Mouse (Mus musculus) liver, embryonic 14.5 days (tissue): ENCODE measurements around the gene Myh7. TPM values are rescaled to one million over a fixed set of nuclear protein-coding genes. Genes with fewer than 3 reads are reported as not detected.

Experiments used
- ATAC-seq: fragments of 200-750 bp; cut with Nextera tagmentation; 2 replicates; pipeline ENCODE4 v1.8.0; 2017; ENCODE audit warnings: moderate number of reproducible peaks, mild to moderate bottlenecking, moderate library complexity; ENCODE audit not compliant: insufficient read depth
- DNase-seq, 3 experiments: peaks; one replicate each; pipeline ENCODE4 v3.0.0-alpha.2; 2012 to 2013; ENCODE audit warnings: low read depth in 3 of 3, low spot score in 3 of 3
- H3K27ac ChIP-seq: fragments of 300-500 bp; sonication (generic); 2 replicates; pipeline ENCODE4 v1.5.1; 2014; ENCODE audit warnings: moderate library complexity, mild to moderate bottlenecking, control low read depth, inconsistent platforms
- H3K27me3 ChIP-seq: fragments of 300-500 bp; sonication (generic); 2 replicates; pipeline ENCODE4 v1.6.1; 2014; ENCODE audit warnings: mild to moderate bottlenecking, low read length, moderate library complexity; ENCODE audit not compliant: control insufficient read depth, insufficient read depth
- H3K36me3 ChIP-seq: fragments of 300-500 bp; sonication (generic); replicated peaks from 2 replicates; pipeline ENCODE4 v1.6.1; 2014; ENCODE audit warnings: low read depth; ENCODE audit not compliant: control insufficient read depth, insufficient read depth
- H3K4me1 ChIP-seq, 2 experiments: fragments of 200-500 bp in 1 of 2; fragments of 300-500 bp in 1 of 2; sonication (generic) in 1 of 2; replicated peaks; 2 replicates each; pipeline ENCODE4 v1.6.1; 2012 to 2014; ENCODE audit warnings: antibody characterized with exemption in 1 of 2, inconsistent platforms in 1 of 2, low read length in 1 of 2; ENCODE audit not compliant: control insufficient read depth in 2 of 2, insufficient read depth in 2 of 2
- H3K4me2 ChIP-seq: fragments of 300-500 bp; sonication (generic); 2 replicates; pipeline ENCODE4 v1.6.1; 2014; ENCODE audit warnings: low read depth, mild to moderate bottlenecking, control low read depth, moderate library complexity
- H3K4me3 ChIP-seq, 2 experiments: fragments of 200-500 bp in 1 of 2; fragments of 300-500 bp in 1 of 2; sonication (generic) in 1 of 2; 2 replicates each; pipeline ENCODE4 v1.5.1; 2012 to 2014; ENCODE audit warnings: low read depth in 2 of 2, low read length in 2 of 2, mild to moderate bottlenecking in 2 of 2, control low read depth in 1 of 2, inconsistent platforms in 1 of 2, moderate library complexity in 1 of 2; ENCODE audit not compliant: insufficient read depth in 1 of 2
- H3K9ac ChIP-seq: fragments of 300-500 bp; sonication (generic); replicated peaks from 2 replicates; pipeline ENCODE4 v1.6.1; 2014; ENCODE audit warnings: mild to moderate bottlenecking, control low read depth, moderate library complexity
- H3K9me3 ChIP-seq: fragments of 300-500 bp; sonication (generic); 2 replicates; pipeline ENCODE4 v1.6.1; 2016; ENCODE audit warnings: low read length, mixed read lengths; ENCODE audit not compliant: control insufficient read depth
- CTCF ChIP-seq: IDR thresholded peaks from 2 replicates; pipeline ENCODE4 v1.5.1; 2016; ENCODE audit warnings: antibody characterized with exemption, low read depth, control low read depth
- EP300 ChIP-seq: IDR thresholded peaks from 2 replicates; pipeline ENCODE4 v1.6.1; 2016; ENCODE audit warnings: antibody characterized with exemption, low read depth
- WGBS: fragments of 180-500 bp; shearing (Covaris S2); extraction: QIAGEN DNeasy Blood & Tissue Kit; methylation state at CpG from one replicate; pipeline ENCODE4 v1.1.7; 2014; ENCODE audit not compliant: insufficient replicate concordance; 5-methylcytosine and 5-hydroxymethylcytosine counted together
- polyA plus RNA-seq, 2 experiments: library from polyadenylated mRNA; depleted of rRNA in 1 of 2; stranded (reverse) in 1 of 2; unstranded in 1 of 2; fragments of >200 nt; fragmentation: Nextera tagmentation in 1 of 2; extraction: Ambion mirVana in 1 of 2; gene quantifications; 2 replicates each; pipeline versions ENCODE4 v1.2.1 to v1.2.3; 2012 to 2014

Gene Myh7
- polyA plus RNA-seq, 2 experiments = 0.05 to 0.07 TPM

DNA sequence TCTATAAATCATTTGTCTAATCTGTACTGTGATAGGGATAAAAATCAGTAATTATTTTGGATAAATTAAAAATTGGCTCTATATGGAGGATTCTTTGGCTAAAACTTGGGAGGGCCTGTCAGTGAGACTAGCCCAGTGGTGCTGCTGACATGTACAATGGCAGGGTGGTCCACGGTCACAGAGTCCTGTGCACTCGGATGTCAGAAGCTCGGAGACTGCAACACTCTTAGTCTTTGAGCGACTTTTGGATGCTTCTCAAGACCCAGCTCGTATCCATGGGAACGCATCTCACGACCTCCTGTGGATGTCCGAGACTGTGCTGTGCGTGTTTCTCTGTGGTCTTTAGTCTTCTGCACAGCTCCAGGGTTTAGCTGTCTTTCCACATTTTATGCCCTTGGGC is 26.0 kb upstream of the Myh7 start:
- Histone ChIP-seq H3K9ac (no peak overlapping the region), H3K9me3 (no peaks in the 10 kb centered on the region), H3K4me2 (no peak overlapping the region), H3K4me3 (no peak overlapping the region), H3K4me1 (no peaks in the 10 kb centered on the region), H3K36me3 (peaks cover 24% of the 10 kb centered on the region), H3K27me3 (no peaks in the 10 kb centered on the region), H3K27ac (no peak overlapping the region)
- TF ChIP-seq CTCF (no peak), EP300 (no peak)
- WGBS = 83% methylated on average over 9 of the region's 9 CpGs
- ATAC-seq (no peak), DNase-seq (no peak)

- DNase-seq (no peak), ATAC-seq (no peak)
- TF ChIP-seq EP300 = no peak
- no peak for TF ChIP-seq CTCF
- Histone ChIP-seq H3K9ac (no peak overlapping the region), H3K4me1 (peaks cover 3 to 4% of the 10 kb centered on the region in 2 experiments; a peak in 3 of 4 replicates), H3K36me3 (peaks cover 12% of the 10 kb centered on the region), H3K27me3 (no peaks in the 10 kb centered on the region), H3K4me2 (peak overlapping the region; percentile 99; the same call in 1 of the 2 replicates), H3K27ac (no peak overlapping the region), H3K4me3 (no peak overlapping the region), H3K9me3 (no peaks in the 10 kb centered on the region)
- 81% methylated on average over 16 of the region's 16 CpGs for WGBS
These were observed 22.4 kb upstream of the Myh7 start for GRCm38 (mm10) chr14:55016876-55017275.

DNA sequence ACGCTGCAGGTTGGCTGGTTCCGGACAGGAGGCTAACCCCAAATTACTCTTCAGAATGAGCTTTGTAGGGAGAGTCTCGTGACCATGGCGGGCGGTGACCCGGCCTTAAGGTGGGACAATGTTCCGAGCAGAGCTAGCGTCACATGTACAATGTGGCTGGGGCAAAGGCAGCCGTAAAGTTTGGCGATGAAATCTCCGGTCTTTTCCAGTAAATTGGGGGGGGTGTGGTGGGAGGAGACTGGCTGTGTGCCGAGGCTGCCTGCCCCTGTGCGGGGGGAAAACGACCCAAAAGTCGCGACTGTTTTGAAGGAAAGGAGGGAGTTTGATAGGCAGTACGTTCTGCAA is 21.3 kb upstream of the Myh7 start:
- Histone ChIP-seq H3K27ac (peak overlapping the region; percentile 74), H3K9me3 (no peaks in the 10 kb centered on the region), H3K9ac (peak overlapping the region; percentile 88), H3K4me1 (peaks cover 3 to 4% of the 10 kb centered on the region in 2 experiments; a peak in 3 of 4 replicates), H3K36me3 (peaks cover under 1% of the 10 kb centered on the region), H3K4me2 (peak overlapping the region; percentile 99), H3K4me3 (peak overlapping the region; percentile 77 to 100), H3K27me3 (no peaks in the 10 kb centered on the region)
- WGBS = under 1% methylated on average over 17 of the region's 17 CpGs
- DNase-seq = peak in 1 of 3 experiments; percentile 18
- ATAC-seq = no peak
- TF ChIP-seq CTCF (no peak), EP300 (no peak)

- peaks cover 3 to 4% of the 10 kb centered on the region in 2 experiments; a peak in 3 of 4 replicates for H3K4me1 ChIP-seq
- under 1% methylated on average over 36 of the region's 36 CpGs for WGBS
- peak within 1 kb of the TSS; percentile 88 for H3K9ac ChIP-seq
- no peaks in the 10 kb centered on the region for H3K9me3 ChIP-seq
- H3K36me3 ChIP-seq = no peaks in the 10 kb centered on the region; the same call in none of the 2 replicates
- TF ChIP-seq CTCF = peak; percentile 96
- peak; percentile 58 for TF ChIP-seq EP300
- DNase-seq (peak; percentile 99), ATAC-seq (peak; percentile 93)
- H3K27ac ChIP-seq = peak within 1 kb of the TSS; percentile 74
- peak within 1 kb of the TSS; percentile 99 for H3K4me2 ChIP-seq
- H3K27me3 ChIP-seq = no peaks in the 10 kb centered on the region
- H3K4me3 ChIP-seq = peak within 1 kb of the TSS; percentile 77 to 100
These were observed 20.8 kb upstream of the Myh7 start, which contains the start of gene Ngdn for GRCm38 (mm10) chr14:55014991-55015766. Ngdn (plus strand) TSS chr14:55015454.

DNA sequence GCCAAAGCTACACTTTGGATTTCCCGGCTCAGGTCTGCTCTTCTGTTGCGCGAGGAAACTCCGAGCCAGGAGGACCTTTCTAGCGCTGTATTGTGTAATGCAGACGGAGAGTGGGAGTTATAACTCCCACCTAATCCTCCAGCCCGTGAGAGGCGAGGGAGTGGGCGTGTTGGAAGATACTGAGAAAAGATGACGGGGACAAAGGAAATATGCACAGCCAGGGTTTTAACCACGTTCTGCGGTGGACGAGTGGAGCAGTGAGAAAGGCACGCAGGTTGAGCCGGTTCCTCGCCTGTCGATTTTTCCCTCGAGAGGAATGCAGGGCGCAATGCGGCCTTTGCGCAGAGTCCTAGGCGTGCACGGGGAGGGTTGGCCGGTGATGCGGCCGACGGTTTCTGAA is 20.2 kb upstream of the Myh7 start:
- Histone ChIP-seq H3K4me3 (peak overlapping the region; percentile 72 to 77), H3K27me3 (no peaks in the 10 kb centered on the region), H3K4me2 (peak overlapping the region; percentile 99), H3K9ac (peak overlapping the region; percentile 84), H3K27ac (peak overlapping the region; percentile 73), H3K36me3 (no peaks in the 10 kb centered on the region; the same call in 1 of the 2 replicates), H3K9me3 (no peaks in the 10 kb centered on the region), H3K4me1 (peaks cover 3 to 4% of the 10 kb centered on the region in 2 experiments; a peak in 3 of 4 replicates)
- TF ChIP-seq EP300 (no peak), CTCF (no peak)
- under 1% methylated on average over 27 of the region's 27 CpGs for WGBS
- peak; percentile 50 for ATAC-seq
- peak in 1 of 3 experiments; percentile 47 for DNase-seq
